Mouse (Mus musculus) ES-Bruce4 (cell line): ENCODE data around the gene Slc26a10. TPM values are rescaled to one million over a fixed set of nuclear protein-coding genes. Genes with fewer than 3 reads are reported as not detected.
"Not testable (repeated sequence)": the region's sequence is repeated elsewhere in the genome, so short reads cannot be mapped to it uniquely, and the experiment has no call there.

Source experiments
- H3K27ac ChIP-seq: 2 replicates; pipeline ENCODE4 v1.5.1; 2012; ENCODE audit warnings: low read length, inconsistent platforms; ENCODE audit not compliant: insufficient read depth
- H3K27me3 ChIP-seq: 2 replicates; pipeline ENCODE4 v1.6.1; 2012; ENCODE audit warnings: mild to moderate bottlenecking, low read length, inconsistent platforms; ENCODE audit not compliant: control insufficient read depth, poor library complexity, insufficient read depth, severe bottlenecking
- H3K36me3 ChIP-seq: 2 replicates; pipeline ENCODE4 v1.6.1; 2012; ENCODE audit warnings: inconsistent platforms, mild to moderate bottlenecking, low read length, moderate library complexity; ENCODE audit not compliant: control insufficient read depth, poor library complexity, insufficient read depth, severe bottlenecking
- H3K4me1 ChIP-seq: one replicate; pipeline ENCODE4 v1.8.1; 2011; ENCODE audit warnings: low read length; ENCODE audit not compliant: control insufficient read depth, insufficient read depth
- H3K4me3 ChIP-seq: 2 replicates; pipeline ENCODE4 v1.5.1; 2011; ENCODE audit warnings: low read depth, mild to moderate bottlenecking, low read length
- H3K9ac ChIP-seq: 2 replicates; pipeline ENCODE4 v1.6.1; 2012; ENCODE audit warnings: low read depth, mild to moderate bottlenecking, inconsistent platforms; ENCODE audit not compliant: poor library complexity, severe bottlenecking
- H3K9me3 ChIP-seq: replicated peaks from 2 replicates; pipeline ENCODE4 v1.6.1; 2012; ENCODE audit warnings: mild to moderate bottlenecking, low read length, inconsistent platforms; ENCODE audit not compliant: control insufficient read depth, poor library complexity, insufficient read depth, severe bottlenecking
- CTCF ChIP-seq: IDR thresholded peaks from one replicate; pipeline ENCODE4 v1.8.1; 2011; ENCODE audit warnings: low read depth, low read length
- EP300 ChIP-seq: IDR thresholded peaks from 2 replicates; pipeline ENCODE4 v1.6.1; 2011; ENCODE audit warnings: low read depth, low read length; ENCODE audit not compliant: insufficient read depth
- POLR2A ChIP-seq: IDR thresholded peaks from one replicate; pipeline ENCODE4 v1.8.1; 2011; ENCODE audit warnings: low read length; ENCODE audit not compliant: insufficient read depth
- polyA plus RNA-seq: library from polyadenylated mRNA; stranded (reverse); fragments of >200 nt; gene quantifications from 2 replicates; pipeline ENCODE4 v1.2.4, GENCODE M21; 2011; ENCODE audit warnings: low read depth; ENCODE audit not compliant: missing spikeins, insufficient read depth, insufficient read length

Slc26a10 gene
- polyA plus RNA-seq, 1 experiment = 24.6 TPM

GRCm38 (mm10) chr10:127165354-127165653, 15.1 kb downstream of the Slc26a10 start:
- Histone ChIP-seq H3K27me3 (no peaks in the 10 kb centered on the region), H3K9me3 (no peaks in the 10 kb centered on the region), H3K27ac (no peak overlapping the region), H3K9ac (peak overlapping the region; percentile 79), H3K4me1 (peaks cover 8% of the 10 kb centered on the region), H3K4me3 (peak overlapping the region; percentile 67), H3K36me3 (no peaks in the 10 kb centered on the region)
- no peak for TF ChIP-seq EP300
- no peak for TF ChIP-seq CTCF
- no peak for TF ChIP-seq POLR2A

GRCm38 (mm10) chr10:127164631-127165353, 15.7 kb downstream of the Slc26a10 start, which contains the start of gene B4galnt1:
Gene B4galnt1, plus strand, starts transcription at chr10:127165225.
- H3K4me3 ChIP-seq = peak within 1 kb of the TSS; percentile 67
- peaks cover 8% of the 10 kb centered on the region for H3K4me1 ChIP-seq
- no peaks in the 10 kb centered on the region for H3K9me3 ChIP-seq
- H3K9ac ChIP-seq = peak within 1 kb of the TSS; percentile 79
- no peaks in the 10 kb centered on the region for H3K27me3 ChIP-seq
- H3K36me3 ChIP-seq = no peaks in the 10 kb centered on the region
- TF ChIP-seq POLR2A = no peak
- peak; percentile 86 for TF ChIP-seq CTCF
- H3K27ac ChIP-seq = no peak within 1 kb of the TSS

- Histone ChIP-seq H3K4me3 (no peak overlapping the region), H3K27me3 (no peaks in the 10 kb centered on the region), H3K9me3 (no peaks in the 10 kb centered on the region), H3K9ac (no peak overlapping the region; the same call in 1 of the 2 replicates), H3K36me3 (no peaks in the 10 kb centered on the region), H3K4me1 (peaks cover 6% of the 10 kb centered on the region), H3K27ac (no peak overlapping the region)
- no peak for TF ChIP-seq CTCF
- no peak for TF ChIP-seq EP300
- no peak for TF ChIP-seq POLR2A
These were observed 16.3 kb downstream of the Slc26a10 start for GRCm38 (mm10) chr10:127164190-127164589.

GRCm38 (mm10) chr10:127162771-127163261, 17.6 kb downstream of the Slc26a10 start:
- not testable (repeated sequence) for H3K36me3 ChIP-seq, H3K27me3 ChIP-seq, H3K9me3 ChIP-seq, H3K4me1 ChIP-seq, H3K9ac ChIP-seq, H3K27ac ChIP-seq, H3K4me3 ChIP-seq

- Histone ChIP-seq H3K9me3 (no peaks in the 10 kb centered on the region), H3K27me3 (no peaks in the 10 kb centered on the region), H3K9ac (no peak overlapping the region), H3K4me3 (no peak overlapping the region), H3K4me1 (peaks cover 4% of the 10 kb centered on the region), H3K27ac (no peak overlapping the region), H3K36me3 (no peaks in the 10 kb centered on the region)
- no peak for TF ChIP-seq CTCF
- TF ChIP-seq EP300 = no peak
- TF ChIP-seq POLR2A = no peak
These were observed 19.7 kb downstream of the Slc26a10 start for GRCm38 (mm10) chr10:127160728-127161127.

- Histone ChIP-seq H3K27ac (no peak overlapping the region), H3K9me3 (no peaks in the 10 kb centered on the region), H3K27me3 (no peaks in the 10 kb centered on the region), H3K4me3 (no peak overlapping the region), H3K4me1 (peaks cover 4% of the 10 kb centered on the region), H3K9ac (no peak overlapping the region), H3K36me3 (no peaks in the 10 kb centered on the region)
- no peak for TF ChIP-seq POLR2A
- TF ChIP-seq CTCF = no peak
- no peak for TF ChIP-seq EP300
These were observed 20.4 kb downstream of the Slc26a10 start for GRCm38 (mm10) chr10:127160081-127160480.
